Mouse (Mus musculus): ENCODE results near the gene Thpo.

DNA sequence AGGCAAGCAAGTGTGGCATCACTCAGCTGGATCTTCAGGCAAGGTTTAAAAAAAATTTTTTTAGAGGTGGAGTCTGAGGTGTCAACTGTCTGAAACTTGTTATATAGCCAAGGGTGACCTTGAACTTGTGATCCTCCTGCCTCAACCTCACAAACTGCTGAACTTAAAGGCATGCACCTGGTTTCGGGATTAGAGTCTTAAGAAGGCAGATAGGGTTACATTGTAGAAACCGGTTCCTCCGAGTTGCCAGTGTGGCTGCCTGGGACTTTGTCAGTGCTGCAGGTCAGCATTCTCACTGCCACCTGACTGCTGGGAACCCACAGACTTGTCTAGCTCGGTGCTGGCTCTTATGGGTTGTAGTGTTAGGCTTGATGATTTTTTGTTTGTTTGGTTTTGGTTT is 11.1 kb downstream of the Thpo start:
- TF ChIP-seq CTCF (IDR thresholded peaks at IDR 0.05; ENCODE audit: borderline replicate concordance, insufficient read depth, low read depth, low read length) (no peak), POLR2A (IDR thresholded peaks at IDR 0.05; ENCODE audit: borderline replicate concordance, insufficient read depth, low read length) (no peak)
